Mouse (Mus musculus) stomach, postnatal 0 days (tissue): ENCODE data around the gene Zfp316.

ENCODE experiments used
- CTCF ChIP-seq: IDR thresholded peaks from 2 replicates; pipeline ENCODE4 v1.5.1; 2016; ENCODE audit warnings: antibody characterized with exemption, low read depth, mild to moderate bottlenecking, moderate library complexity
- EP300 ChIP-seq: optimal IDR thresholded peaks from 2 replicates; pipeline ENCODE3; 2016; ENCODE audit warnings: antibody characterized with exemption

DNA sequence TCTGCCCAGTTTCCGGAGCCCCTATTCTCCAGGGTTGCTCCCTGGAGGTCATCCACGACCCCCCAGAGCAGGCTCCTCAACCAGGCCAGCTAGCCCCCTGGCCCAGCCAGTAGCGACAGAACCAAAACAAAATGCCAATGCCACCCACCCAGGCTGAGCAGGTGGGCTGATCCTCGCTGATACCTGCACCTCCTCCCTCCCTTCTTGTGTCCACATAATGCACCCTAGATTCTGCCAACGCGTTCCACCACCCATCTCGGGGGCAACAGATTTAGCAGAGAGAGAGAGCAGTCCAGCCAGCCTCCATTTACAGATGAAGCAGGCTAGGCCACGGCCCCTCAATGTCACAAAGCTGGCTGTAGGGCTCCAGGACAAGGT, 848 bp downstream of the Zfp316 start:
- TF ChIP-seq CTCF (no peak), EP300 (no peak)
